Comparison of ENCODE assay signal across 11 mouse cellular contexts in the genomic region with DNA sequence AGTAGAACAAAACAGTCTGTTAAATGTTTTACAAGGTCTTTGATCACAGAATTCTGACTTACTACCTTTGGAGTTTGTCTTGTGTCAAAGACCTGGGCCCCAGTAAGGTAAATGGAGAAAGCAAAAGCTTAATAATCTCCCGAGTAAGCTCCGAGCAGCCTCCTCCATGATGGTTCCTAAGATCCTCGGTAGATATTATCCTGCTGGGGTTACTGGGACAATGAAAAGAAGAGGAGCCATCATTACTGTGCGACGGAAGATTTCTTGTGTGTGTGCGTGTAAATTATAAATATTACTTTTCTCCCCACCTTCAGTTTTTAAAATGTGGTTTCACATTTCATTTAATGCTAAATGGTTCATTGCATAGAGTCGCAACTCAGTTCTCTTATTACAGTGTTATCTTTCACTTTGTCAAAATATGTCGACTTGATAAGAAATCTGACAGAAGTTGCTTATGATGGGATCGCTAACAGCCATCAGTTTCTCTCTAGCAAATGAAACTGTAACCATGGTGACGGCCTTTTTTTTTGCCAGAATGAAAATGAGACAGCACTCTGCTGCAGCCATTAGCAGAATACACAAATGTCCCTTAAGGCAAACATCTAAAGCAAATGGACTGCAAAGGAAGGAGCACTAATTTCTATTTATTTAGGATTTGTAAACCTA.
DNase-seq lines count a peak whose midpoint lies in the region; ATAC-seq and TF ChIP-seq lines count a peak whose summit lies in the region.
"Had no signal": no experiment of that assay in that cellular context is flagged by ENCODE, and none has a peak within 500 bp of the region (broad histone marks: within the 10 kb centered on the region; RNA-seq: fewer than 3 reads in every experiment).

No protein-coding gene starts in this region.

- H3K27me3 ChIP-seq in intestine, embryonic 14.5 days (replicated peaks; ENCODE audit: control insufficient read depth, insufficient read depth, low read length): no peaks in the 10 kb centered on the region
- H3K27me3 ChIP-seq in intestine, embryonic 15.5 days (replicated peaks): no peaks in the 10 kb centered on the region
- no peaks in the 10 kb centered on the region for H3K27me3 ChIP-seq in forebrain, embryonic 13.5 days
- no peaks in the 10 kb centered on the region for H3K27me3 ChIP-seq in heart, adult 2 months (ENCODE audit: control insufficient read depth, insufficient read depth, low read length)

- TF ChIP-seq EP300 in heart, adult 2 months (IDR thresholded peaks at IDR 0.05; ENCODE audit: insufficient read depth, low read depth, low read length): no peak

- TF ChIP-seq POLR2A in heart, adult 2 months (IDR thresholded peaks at IDR 0.05; ENCODE audit: insufficient read depth, low read depth, low read length): no peak

- no peak for ATAC-seq in intestine, embryonic 14.5 days (replicated peaks; ENCODE audit: low FRiP score, low TSS enrichment, low read depth)
- ATAC-seq in intestine, embryonic 15.5 days: no peak
- peak; percentile 84 for ATAC-seq in CD4-positive, CD25-positive, alpha-beta regulatory T cell, adult 4 months
- peak; percentile 88 for ATAC-seq in forebrain, embryonic 13.5 days

- H3K36me3 ChIP-seq in intestine, embryonic 14.5 days (ENCODE audit: control insufficient read depth, insufficient read depth, low read length): no peaks in the 10 kb centered on the region
- no peaks in the 10 kb centered on the region for H3K36me3 ChIP-seq in intestine, embryonic 15.5 days
- H3K36me3 ChIP-seq in forebrain, embryonic 13.5 days (ENCODE audit: poor library complexity, severe bottlenecking): no peaks in the 10 kb centered on the region
- H3K36me3 ChIP-seq in heart, adult 2 months (ENCODE audit: control insufficient read depth, insufficient read depth, low read length): no peaks in the 10 kb centered on the region

- no peak overlapping the region for H3K27ac ChIP-seq in intestine, embryonic 14.5 days (ENCODE audit: low read depth)
- H3K27ac ChIP-seq in intestine, embryonic 15.5 days: no peak overlapping the region
- peak overlapping the region; percentile 73 for H3K27ac ChIP-seq in forebrain, embryonic 13.5 days
- no peak overlapping the region for H3K27ac ChIP-seq in heart, adult 2 months

- no peaks in the 10 kb centered on the region for H3K9me3 ChIP-seq in intestine, embryonic 14.5 days (ENCODE audit: control insufficient read depth, low read length)
- H3K9me3 ChIP-seq in intestine, embryonic 15.5 days: no peaks in the 10 kb centered on the region
- no peaks in the 10 kb centered on the region for H3K9me3 ChIP-seq in forebrain, embryonic 13.5 days (replicated peaks)

- intact Hi-C loops in left cerebral cortex, postnatal 25 days (cut with DNase I): no loop called here
- intact Hi-C loops in heart, adult 2 months (cut with DNase I): no loop called here

- 43% methylated on average over 10 of the region's 10 CpGs for WGBS in intestine, embryonic 14.5 days
- 43% methylated on average over 10 of the region's 10 CpGs for WGBS in intestine, embryonic 15.5 days
- 52% methylated on average over 10 of the region's 10 CpGs for WGBS in forebrain, embryonic 13.5 days
- WGBS in heart, adult 2 months: 84% methylated on average over 10 of the region's 10 CpGs

- TF ChIP-seq CTCF in heart, adult 2 months (IDR thresholded peaks at IDR 0.05): no peak

- peak overlapping the region; percentile 28; the same call in 1 of the 2 replicates for H3K4me2 ChIP-seq in intestine, embryonic 14.5 days (ENCODE audit: low read length)
- no peak overlapping the region for H3K4me2 ChIP-seq in intestine, embryonic 15.5 days (replicated peaks)
- H3K4me2 ChIP-seq in forebrain, embryonic 13.5 days: peak overlapping the region; percentile 17; the same call in 1 of the 2 replicates
- H3K4me2 ChIP-seq: liver, embryonic 11.5 days had no signal

- no peak overlapping the region for H3K4me3 ChIP-seq in intestine, embryonic 14.5 days (ENCODE audit: low read depth, low read length)
- H3K4me3 ChIP-seq in intestine, embryonic 15.5 days (replicated peaks): no peak overlapping the region
- no peak overlapping the region for H3K4me3 ChIP-seq in forebrain, embryonic 13.5 days
- no peak overlapping the region for H3K4me3 ChIP-seq in heart, adult 2 months
- H3K4me3 ChIP-seq: erythroblast, embryonic 14.5 days had no signal

- H3K9ac ChIP-seq in intestine, embryonic 14.5 days (ENCODE audit: low read length): no peak overlapping the region
- no peak overlapping the region for H3K9ac ChIP-seq in intestine, embryonic 15.5 days
- no peak overlapping the region for H3K9ac ChIP-seq in forebrain, embryonic 13.5 days
- H3K9ac ChIP-seq in heart, adult 2 months (ENCODE audit: low read depth, low read length): no peak overlapping the region

- H3K4me1 ChIP-seq in intestine, embryonic 14.5 days (replicated peaks; ENCODE audit: control insufficient read depth, insufficient read depth, low read length): no peaks in the 10 kb centered on the region
- no peaks in the 10 kb centered on the region for H3K4me1 ChIP-seq in intestine, embryonic 15.5 days (replicated peaks)
- peaks cover 20% of the 10 kb centered on the region for H3K4me1 ChIP-seq in forebrain, embryonic 13.5 days
- no peaks in the 10 kb centered on the region for H3K4me1 ChIP-seq in heart, adult 2 months (ENCODE audit: control insufficient read depth, insufficient read depth, low read length)

- no peaks in the 10 kb centered on the region for H3K79me2 ChIP-seq in heart, adult 2 months (replicated peaks; ENCODE audit: control insufficient read depth, insufficient read depth, low read length)

- no peak for DNase-seq in intestine, embryonic 14.5 days (ENCODE audit: low spot score)
- peak; percentile 55 to 77 for DNase-seq in left cerebral cortex, postnatal 25 days (ENCODE audit: low spot score in 2 of 2)
- DNase-seq in heart, adult 2 months: no peak
- no peak for DNase-seq in kidney, adult 18-20 months
- DNase-seq in urinary bladder, postnatal 14 days (ENCODE audit: low spot score): no peak
- DNase-seq: heart, postnatal 10 days had no signal

Comparison
In these comparisons a context has a peak if more than half of its experiments do, and no peak if none do; other contexts are left out.
1. ATAC-seq: peak in CD4-positive, CD25-positive, alpha-beta regulatory T cell, adult 4 months (single experiment) and forebrain, embryonic 13.5 days (single experiment); none in intestine, embryonic 14.5 days (single experiment) and intestine, embryonic 15.5 days (single experiment).
2. DNase-seq: peak in left cerebral cortex, postnatal 25 days (2 of 2); none in intestine, embryonic 14.5 days (single experiment), heart, adult 2 months (0 of 2), kidney, adult 18-20 months (single experiment) and urinary bladder, postnatal 14 days (single experiment).